Mouse (Mus musculus) c-Kit-positive CD71-positive TER-119-negative erythroid progenitor cells, embryonic 14.5 days (primary cell): Measurements from ENCODE around the gene Zfp93.
"Not testable (repeated sequence)": the region's sequence is repeated elsewhere in the genome, so short reads cannot be mapped to it uniquely, and the experiment has no call there.

ENCODE experiments used
- DNase-seq: peaks from one replicate; pipeline ENCODE4 v3.0.0-alpha.2; 2013; ENCODE audit warnings: low read depth

Gene Zfp93

GRCm38 (mm10) chr7:24270288-24270672 lies at the start of gene Zfp93:
Gene Zfp93 (plus strand): TSS chr7:24270420.
- DNase-seq, result peak; percentile 50

GRCm38 (mm10) chr7:24237040-24237791 lies 33.0 kb upstream of the Zfp93 start, which contains the start of gene Zfp109:
Gene Zfp109 (minus strand): TSS chr7:24237560.
- DNase-seq, result peak; percentile 46

GRCm38 (mm10) chr7:24253779-24254615 lies 16.2 kb upstream of the Zfp93 start:
- DNase-seq, result no peak

- DNase-seq, result peak; percentile 57
Measured at GRCm38 (mm10) chr7:24254633-24255474, 15.4 kb upstream of the Zfp93 start, which contains the start of gene Zfp108. Gene Zfp108 (plus strand): TSS chr7:24254794.

- no peak for DNase-seq
Measured at GRCm38 (mm10) chr7:24259306-24259999, 10.8 kb upstream of the Zfp93 start.

GRCm38 (mm10) chr7:24260000-24260312 lies 10.3 kb upstream of the Zfp93 start:
- no peak for DNase-seq

- DNase-seq, result no peak
Measured at GRCm38 (mm10) chr7:24268176-24269155, 1.8 kb upstream of the Zfp93 start.

GRCm38 (mm10) chr7:24269256-24269655 lies 964 bp upstream of the Zfp93 start:
- no peak for DNase-seq

- no peak for DNase-seq
Measured at GRCm38 (mm10) chr7:24269667-24270287, 443 bp upstream of the Zfp93 start.

GRCm38 (mm10) chr7:24271191-24271590 lies 971 bp downstream of the Zfp93 start:
- DNase-seq, result no peak

- DNase-seq, result no peak
Measured at GRCm38 (mm10) chr7:24274456-24274855, 4.2 kb downstream of the Zfp93 start.

GRCm38 (mm10) chr7:24278771-24279170 lies 8.6 kb downstream of the Zfp93 start:
- not testable (repeated sequence) for DNase-seq

- DNase-seq, result no peak
Measured at GRCm38 (mm10) chr7:24280031-24280857, 10.0 kb downstream of the Zfp93 start.

GRCm38 (mm10) chr7:24280858-24281145 lies 10.6 kb downstream of the Zfp93 start:
- no peak for DNase-seq

GRCm38 (mm10) chr7:24286090-24286489 lies 15.9 kb downstream of the Zfp93 start:
- DNase-seq, result no peak

- DNase-seq, result no peak
Measured at GRCm38 (mm10) chr7:24286916-24287315, 16.7 kb downstream of the Zfp93 start.

GRCm38 (mm10) chr7:24287670-24288069 lies 17.4 kb downstream of the Zfp93 start:
- DNase-seq, result no peak

GRCm38 (mm10) chr7:24288512-24288911 lies 18.3 kb downstream of the Zfp93 start:
- no peak for DNase-seq

GRCm38 (mm10) chr7:24290106-24290693 lies 20.0 kb downstream of the Zfp93 start:
- no peak for DNase-seq
